Mouse (Mus musculus): ENCODE data around the gene Rac3.
"Not testable (repeated sequence)": the region's sequence is repeated elsewhere in the genome, so short reads cannot be mapped to it uniquely, and the experiment has no call there.

GRCm38 (mm10) chr11:120675875-120676274 is 45.4 kb upstream of the Rac3 start:
- not testable (repeated sequence) for TF ChIP-seq GATA1, TAL1 (IDR thresholded peaks at IDR 0.05; ENCODE audit: low read length)

Data from erythroblast, embryonic 14.5 days (primary cell).